Mouse (Mus musculus) lung, postnatal 10 days (tissue): ENCODE data around the gene Fkbp4.
A peak's percentile ranks its signal among the peaks of the same experiment; 100 is the strongest.

Experiments
- DNase-seq: peaks from one replicate; pipeline ENCODE4 v3.0.0; 2021

The Fkbp4 gene

DNA sequence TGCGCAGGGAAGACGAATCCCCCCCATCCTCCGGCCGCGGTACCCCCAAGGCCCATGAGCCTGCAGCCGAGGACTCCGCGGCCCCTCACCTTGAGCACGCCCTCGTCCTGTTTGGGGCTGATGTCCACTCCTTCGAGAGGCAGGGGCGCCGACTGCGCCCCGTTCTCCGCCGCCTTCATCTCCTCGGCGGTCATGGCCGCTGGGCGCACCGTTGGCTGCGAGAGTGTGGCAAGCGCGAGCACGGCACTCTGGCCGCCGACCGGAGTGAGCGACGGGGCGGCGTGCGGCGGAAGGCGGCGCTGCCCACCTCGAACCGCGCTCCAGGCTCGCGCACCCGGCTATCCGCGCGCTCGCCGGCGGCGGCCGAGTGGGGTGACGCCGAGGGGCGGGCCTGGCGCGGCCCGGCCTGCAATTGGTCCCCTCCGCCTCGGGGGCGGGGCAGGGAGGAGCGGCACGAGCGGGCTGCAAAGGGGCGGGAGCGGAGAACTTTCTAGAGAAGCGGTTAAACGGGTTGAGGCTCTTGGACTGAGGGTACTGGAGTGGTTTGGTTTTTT lies at the start of gene Fkbp4:
Gene Fkbp4, minus strand, starts transcription at position 361 of the 554 bp plus-strand sequence.
- peak; percentile 97 for DNase-seq

DNA sequence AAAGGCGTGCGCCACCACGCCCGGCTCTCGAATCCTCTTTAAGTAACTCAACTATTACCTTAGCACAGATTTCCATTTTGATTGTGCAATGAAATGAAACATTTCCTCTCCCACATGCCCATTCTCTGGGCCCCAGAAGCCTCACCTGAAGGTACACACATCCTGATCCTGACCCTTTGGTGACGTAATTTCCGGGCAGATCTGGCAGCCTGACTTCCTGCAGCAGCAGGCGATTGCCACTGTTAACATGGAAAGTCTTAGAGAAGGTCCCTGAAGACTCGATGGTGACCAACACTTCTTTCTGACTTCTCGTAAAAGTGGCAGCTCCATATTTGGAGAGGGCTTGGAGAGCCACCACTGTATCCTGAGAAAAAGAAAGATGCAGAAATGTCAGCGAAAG lies 49.3 kb upstream of the Fkbp4 start:
- no peak for DNase-seq

DNA sequence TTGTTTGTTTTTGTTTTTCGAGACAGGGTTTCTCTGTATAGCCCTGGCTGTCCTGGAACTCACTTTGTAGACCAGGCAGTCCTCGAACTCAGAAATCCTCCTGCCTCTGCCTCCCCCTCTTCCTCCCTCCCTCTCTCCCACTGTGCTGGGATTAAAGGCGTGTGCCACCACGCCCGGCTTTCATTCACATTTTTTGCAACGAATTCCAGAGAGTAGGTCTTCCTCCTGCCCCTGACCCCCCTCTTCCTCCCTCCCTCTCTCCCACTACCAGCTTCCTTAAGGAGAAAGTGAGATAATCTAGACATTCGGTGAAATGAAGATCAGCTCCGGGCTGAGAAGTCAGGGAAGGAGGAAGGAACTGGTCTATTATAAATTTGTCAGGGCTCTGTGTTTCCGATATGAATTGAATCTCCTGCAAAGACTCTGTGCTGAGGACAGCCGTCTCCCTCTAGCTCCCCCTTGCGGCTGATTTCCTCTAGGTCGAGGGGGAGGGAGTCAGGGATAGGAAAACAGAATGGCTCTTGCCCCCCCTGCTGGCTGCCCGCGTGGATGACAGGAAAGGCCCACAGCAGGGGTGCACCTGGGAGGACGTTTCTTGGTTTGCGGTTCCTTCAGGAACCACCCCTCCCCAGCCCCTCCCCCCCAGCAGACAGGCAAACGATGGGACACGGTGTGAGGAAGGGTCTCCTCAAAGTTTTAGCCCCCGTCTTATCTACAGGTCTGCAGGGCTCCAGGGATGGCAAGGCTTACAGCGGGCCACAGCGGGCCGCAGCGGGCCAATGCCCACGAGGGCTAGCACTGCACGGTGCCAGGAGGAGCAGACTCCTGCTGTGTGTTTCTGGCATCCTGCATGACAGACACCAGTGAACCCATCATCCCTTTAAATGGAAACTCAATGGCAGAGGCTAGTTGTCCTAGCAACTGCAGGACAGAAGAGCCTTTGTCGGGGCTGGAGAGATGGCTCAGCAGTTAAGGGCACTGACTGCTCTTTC lies 41.3 kb upstream of the Fkbp4 start:
- peak; percentile 98 for DNase-seq

DNA sequence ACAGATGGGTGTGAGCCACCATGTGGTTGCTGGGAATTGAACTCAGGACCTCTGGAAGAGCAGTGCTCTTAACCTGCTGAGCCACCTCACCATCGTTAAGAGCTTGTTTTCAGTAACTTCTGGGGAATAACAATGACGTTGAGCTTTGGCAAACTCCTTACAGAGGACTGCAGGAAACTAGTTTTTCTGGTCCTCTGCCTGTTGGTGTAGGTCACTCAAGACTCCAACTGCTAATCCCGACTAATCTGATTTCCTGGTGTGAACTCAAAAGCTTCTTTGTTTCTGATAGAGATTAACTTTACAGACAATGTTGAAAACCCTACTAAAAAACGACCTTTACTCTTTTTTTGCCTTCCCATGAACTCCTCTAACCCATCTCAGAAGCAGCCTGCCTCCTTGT lies 39.0 kb upstream of the Fkbp4 start:
- DNase-seq: no peak

DNA sequence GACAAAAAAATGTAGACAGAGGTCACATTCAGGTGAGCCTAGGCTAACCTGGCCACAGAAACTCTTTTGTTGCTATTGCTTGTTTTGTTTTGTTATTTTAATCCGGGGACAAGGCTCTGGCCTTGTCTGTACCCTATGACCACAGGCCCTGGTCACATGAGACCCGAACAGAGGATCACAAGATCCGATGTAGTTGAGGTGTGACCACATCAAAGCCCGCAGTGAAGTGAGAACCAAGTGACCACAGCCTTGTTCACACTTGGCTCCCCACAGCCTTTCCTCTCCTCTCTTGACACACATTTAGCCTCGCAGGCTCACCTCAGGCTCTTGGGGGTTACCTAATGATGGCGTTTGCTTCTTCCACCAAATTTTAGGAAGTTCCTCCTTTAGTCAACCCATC lies 35.6 kb upstream of the Fkbp4 start:
- no peak for DNase-seq

DNA sequence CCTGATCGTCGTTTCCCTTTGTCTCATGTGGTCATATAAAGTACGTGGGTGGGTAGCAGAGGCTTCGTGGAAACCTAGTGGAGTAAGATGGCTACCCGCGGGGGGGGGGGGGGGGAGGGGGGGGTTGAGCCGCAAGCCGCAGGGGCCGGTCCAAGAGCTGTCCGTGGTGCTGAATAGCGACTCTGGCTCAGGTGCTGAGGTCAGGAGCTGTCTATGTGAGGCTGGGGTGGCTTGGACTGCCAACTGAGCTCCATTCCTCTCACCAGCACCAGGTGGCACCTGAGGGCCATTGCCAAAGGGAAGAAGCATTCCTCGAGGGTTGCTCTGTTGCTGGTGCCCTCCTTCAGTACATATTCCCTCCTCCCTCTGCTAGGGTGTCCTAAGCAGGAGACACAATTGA lies 31.0 kb upstream of the Fkbp4 start:
- peak; percentile 71 for DNase-seq

DNA sequence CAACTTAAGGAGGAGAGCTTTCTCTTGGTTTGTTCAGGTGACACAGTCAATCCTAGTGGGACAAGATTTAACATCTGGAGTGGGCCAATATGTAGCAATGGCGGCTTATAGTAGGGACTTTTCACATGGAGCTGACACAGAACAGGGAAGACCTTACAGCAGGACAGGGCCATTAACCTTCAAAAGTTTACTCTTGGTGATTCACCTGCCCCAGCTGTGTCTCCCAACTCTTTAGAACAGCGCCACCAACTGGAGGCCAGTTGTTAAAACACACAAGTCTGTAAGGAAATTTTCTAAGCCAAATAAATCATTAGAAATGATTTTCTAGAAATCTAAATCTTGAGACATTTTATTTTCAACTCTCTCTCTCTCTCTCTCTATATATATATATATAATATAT lies 28.8 kb upstream of the Fkbp4 start:
- peak; percentile 9 for DNase-seq

DNA sequence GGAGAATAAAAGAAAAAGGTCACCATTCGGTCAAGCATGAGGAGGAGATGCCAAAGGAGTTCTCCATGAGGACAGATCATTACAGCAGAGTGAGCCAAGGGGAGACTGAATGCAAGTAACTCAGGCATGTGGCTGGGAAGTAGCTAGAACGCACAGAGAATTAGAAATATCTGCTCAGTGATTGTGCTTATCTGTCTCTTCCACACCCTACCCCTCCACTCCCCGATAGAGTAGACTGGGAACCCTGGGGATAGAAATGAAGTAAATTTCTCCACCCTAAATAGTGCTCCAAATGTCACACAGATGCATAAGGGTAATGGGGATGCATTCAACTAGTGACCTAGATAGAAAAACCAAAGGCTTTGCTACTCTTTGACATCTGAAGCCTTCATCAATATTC lies 28.1 kb upstream of the Fkbp4 start:
- DNase-seq: no peak

DNA sequence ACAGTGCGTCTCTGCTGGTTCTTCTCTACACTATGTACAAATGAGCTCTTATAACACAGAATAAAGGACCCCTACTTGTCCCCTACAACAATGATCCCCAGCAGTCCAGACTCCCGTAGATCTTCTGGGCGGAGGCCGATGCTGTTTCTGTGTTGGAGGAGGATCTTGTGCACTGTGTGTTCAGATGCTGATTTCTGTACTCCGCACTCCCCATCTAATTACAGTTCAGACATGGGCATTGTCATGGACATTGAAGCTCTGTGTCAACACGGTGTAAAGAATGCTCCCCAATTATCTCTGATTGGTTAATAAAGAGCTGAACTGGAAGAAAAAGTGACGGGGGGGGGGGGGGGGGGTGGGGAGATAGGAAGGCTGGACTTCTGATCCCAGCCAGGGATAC lies 27.6 kb upstream of the Fkbp4 start:
- no peak for DNase-seq

DNA sequence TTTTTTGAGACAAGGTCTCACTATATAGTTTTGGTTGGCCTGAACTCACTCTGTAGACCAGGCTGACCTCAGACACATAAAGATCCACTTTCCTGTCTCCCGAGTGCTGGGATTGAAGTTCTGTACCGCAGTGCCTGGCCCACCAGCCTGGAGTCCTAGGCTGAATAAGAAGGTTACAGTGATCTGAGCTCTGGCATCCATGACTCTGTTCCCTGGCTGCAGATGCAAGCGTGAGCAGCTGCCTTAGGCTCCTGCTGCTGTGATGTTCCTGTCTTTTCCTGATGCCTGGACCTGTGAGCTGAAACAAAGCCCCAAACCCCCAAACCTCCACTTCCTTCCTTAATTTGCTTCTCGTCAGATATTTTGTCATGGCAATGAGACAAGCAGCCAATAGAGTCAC lies 26.5 kb upstream of the Fkbp4 start:
- DNase-seq: no peak

DNA sequence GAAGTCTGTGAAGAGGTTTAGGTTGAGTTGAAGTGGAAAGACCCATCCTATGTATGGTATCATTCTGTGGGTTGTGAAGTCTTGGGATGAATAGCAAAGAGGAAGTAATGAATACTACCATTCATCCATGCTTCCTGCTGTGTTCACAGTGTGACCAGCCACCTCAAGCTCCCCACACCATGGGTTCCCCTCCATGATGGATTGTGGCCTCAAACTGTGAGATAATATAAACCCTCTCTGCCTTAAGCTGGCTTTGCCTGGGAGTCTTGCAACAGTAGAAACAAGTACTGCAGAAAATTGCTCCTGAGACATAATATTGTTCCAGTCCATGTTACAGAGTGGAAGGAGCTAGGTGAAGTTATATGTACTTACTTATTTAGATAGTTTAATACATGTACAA lies 23.1 kb upstream of the Fkbp4 start:
- no peak for DNase-seq

DNA sequence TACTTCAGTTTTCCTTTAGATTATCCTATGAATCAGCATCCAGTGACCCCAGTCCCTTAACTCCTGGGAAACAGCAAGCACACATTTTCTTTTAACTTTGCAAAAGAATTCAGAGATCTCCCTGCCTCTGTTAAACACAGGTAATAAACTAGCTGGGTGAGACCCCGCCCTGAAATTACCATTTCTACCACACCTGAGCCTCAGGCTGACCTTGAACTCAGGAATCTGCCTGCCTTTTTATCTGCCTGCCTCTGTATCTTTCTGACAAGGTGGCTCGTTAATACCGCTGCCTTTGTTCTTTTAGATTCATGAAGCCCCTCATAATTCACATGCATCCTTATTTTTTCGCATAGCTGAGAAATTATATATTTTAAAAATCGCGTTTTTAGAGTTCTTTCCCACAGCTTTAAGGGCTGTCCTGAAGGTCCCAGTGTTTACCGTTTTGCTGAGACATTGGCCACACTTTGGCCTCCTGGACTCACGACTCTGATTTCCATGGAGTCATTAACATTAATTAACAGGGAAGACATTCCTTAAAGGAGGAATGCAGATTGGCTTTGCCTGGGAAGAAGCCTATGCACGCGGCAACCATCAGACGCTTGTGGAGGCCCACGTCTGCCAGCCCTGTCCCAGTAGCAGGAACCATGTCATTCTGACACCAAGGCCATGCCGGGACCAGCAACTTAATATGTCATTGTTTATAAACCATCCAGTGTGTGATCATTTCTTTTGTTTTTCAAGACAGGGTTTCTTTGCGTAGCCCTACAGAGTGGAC lies 22.4 kb upstream of the Fkbp4 start:
- DNase-seq: no peak

DNA sequence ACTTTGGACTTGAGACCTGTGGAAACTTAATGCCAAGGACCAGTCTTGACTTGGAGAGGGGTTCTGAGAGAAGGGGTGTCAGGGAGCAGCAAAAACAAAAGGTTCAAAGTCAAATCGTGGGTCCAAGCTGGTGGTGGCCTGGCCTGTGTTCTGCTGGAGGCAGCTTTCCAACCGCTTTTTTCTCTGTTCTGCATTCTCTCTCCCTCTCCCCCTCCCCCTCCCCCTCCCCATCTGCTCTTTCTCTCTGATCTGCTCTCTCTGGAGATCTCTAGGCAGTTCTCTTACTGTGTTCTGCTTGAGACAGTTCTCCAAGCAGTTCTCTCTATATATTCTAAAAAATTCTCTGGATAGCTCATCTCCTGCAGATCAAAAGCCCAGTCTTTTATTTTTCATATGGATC lies 21.8 kb upstream of the Fkbp4 start:
- DNase-seq: no peak

DNA sequence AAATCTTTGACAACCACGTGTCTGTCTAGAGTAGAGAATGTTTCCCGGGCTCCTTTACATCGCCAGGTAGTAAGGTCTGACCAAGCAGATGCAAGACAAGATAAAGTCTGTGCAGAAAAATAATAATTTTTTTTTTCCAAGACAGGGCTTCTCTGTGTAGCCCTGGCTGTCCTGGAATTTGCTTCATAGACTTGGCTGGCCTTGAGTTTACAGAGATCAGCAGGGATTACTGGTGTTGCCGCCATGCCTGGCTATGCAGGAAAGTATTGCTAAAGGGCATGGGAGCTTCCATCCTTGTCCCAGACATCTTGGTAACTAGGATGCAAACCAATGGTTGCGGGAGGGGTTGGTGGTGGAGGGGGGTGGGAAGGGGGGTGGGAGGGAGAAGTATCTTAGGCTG lies 18.7 kb upstream of the Fkbp4 start:
- DNase-seq: no peak

DNA sequence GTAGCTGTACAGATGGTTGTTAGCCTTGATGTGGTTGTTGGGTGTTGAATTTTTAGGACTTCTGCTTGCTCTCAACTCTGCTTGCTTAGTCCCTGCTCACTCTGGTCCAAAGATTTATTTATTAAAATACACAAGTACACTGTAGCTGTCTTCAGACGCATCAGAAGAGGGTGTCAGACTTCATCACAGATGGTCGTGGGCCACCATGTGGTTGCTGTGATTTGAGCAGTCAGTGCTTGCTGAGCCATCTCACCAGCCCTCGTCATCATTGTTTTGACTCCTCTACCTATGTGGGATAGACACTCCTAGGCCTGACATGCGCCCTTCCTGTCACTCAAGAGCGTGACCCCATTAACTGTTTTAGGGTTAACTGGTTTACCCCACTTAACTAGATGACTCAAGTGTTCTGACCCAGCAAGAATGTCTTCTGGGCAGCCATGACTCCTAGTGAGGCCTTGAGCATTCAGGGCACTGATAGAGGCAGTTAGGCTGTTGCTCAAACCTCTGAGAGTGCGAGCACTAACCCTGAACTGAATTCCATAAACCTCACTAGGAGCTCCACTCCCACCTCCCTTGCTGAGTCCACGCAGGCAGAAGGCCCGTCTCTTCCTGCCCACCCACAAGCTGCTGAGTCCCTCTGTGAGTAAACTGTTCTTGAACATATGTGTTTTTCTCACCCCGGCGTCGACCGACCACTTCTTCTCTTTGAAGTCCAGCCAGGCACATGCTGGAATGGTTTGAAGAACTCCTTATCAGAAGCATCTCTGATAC lies 17.5 kb upstream of the Fkbp4 start:
- DNase-seq: no peak

DNA sequence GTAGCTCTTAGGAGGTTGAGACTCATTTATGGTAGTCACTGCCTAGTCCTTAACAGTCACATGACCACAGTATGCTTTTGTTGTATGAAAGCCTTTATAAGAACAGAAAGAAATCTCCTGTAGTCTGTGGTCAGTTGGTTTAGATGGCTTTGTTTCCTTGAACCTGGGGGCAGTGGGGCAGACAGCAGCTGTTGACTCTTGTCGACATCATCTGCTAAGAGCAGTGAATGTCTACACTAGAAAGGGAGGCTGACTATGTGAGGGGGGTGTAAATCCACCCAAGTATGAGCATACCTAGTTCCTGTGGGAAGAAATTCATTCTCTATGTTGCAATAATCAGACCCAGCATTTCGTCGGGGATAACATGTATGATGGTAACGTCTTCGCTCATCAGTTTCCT lies 8.6 kb upstream of the Fkbp4 start:
- DNase-seq: no peak

DNA sequence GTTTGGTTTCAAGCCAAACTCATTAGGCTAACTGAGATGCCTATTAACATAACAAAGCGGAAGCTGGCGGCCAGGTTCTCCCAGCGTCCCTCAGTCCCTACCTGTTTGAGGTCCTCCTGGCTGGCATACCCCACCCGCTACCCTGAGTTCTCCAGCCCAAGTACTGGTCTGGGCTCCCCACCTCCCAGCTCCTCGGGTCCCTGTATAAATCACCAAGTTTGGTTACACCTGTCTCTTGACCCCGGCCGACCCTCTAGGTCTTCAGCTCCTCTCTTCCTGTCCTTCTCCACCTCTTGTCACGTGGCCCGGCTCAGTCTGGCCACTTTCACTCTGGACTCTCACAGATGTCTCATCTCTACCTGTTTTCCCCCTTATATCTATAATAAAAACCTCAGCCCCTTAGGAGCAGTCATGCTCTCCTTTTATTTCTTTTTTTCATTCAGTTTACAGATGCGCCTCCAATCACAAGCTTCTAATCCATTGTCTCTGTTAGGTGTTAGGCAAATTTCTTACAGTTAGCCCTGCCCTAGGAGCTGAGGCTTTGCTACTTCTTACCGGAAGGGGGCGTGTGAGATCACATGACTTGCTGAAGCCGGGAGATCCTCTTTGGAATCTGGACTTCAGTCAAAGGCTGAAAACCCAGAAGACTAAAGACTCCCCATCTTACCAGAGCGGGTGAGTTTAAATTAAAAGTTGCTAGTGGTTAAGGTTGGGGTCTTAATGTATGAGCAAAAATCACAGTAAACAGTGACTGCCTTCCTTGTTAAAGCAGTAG lies 7.5 kb upstream of the Fkbp4 start:
- peak; percentile 79 for DNase-seq

DNA sequence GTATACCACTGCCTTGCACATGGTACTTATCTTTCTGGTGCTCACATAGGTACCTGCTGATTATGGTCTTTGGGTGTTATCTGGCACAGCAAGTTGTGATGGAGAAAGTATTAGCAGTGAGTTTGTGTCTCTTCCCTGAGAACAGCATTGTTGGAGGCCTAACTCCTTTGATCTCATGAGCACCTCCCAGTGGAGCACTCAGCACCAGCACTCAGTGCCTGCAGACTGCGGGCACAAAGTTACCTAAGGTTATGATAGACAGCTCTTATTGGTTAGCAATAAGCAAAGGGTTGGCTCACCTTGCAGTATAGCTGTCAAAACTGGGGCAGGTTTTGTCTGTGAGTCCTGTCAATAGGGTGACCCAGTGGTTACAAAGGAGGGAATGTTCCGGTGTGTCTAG lies 1.8 kb upstream of the Fkbp4 start:
- no peak for DNase-seq

DNA sequence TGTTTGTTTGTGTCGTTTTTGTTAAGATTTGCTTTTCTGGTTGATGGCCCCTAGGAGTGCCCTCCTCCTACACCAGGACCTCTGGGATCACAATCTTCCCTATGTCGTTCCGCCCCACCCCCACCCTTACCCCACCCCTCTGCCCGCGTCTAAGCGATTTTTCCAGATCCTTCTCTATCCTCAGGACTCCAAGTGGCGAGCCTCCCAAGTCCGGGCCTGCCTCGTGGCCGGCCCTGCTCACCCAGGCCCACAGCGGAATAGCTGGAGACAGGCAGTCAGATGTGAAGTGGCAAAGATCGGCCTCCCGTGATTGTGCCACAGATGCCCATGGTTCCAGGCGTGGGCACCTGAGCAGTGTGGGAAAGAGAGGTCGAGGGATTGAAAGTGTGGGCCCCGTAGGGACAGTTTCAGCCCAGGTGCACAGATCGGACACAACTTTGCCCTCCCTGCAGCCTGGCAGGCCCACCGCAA lies 429 bp upstream of the Fkbp4 start:
- DNase-seq: no peak

DNA sequence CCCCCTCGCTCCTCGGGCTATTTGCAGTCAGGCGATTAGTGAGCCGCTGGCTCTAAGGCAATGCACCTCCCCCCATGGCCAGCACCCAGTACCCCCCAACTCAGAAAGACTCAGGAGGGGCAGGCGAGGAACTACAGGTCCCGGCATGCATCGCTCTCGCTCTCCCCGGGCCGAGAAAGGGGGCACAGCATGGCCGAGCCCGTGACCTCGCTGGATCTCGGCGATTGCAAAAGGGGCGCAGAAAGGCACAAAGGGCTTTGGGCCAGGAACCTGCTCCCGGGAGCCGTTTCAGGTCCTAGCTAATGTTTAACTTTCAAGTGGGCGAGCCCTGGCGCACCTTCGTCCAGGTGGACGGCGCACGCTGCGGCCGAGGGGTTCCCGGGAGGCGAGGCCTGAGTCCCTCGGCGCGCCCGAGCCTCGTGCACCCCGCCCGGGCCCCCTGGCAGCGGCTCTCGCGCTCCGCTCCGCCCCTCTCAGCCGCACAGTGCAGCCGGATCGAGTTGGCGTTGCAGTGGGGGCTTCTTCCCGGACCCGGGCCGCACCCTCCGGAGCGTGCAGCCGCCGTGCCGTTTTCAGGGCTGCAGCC lies 653 bp downstream of the Fkbp4 start:
- peak; percentile 77 for DNase-seq

DNA sequence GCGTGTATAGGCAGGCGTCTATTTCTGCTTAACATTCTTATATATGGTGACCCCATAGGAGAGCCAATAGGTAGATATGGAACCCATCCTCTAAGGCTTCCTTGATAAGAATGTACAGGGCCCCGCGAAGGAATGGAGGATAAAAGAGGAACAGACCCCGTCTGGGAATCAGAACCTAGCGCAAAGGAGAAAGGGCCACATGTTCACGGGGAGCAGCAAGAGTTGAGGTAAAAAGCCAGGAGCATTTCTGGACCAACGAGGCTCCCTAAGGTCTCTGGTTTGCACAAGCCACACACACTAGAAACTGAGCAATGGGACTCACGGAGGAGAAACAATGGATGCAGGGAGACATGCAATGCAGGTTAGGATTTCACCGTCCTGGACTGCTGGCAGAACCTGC lies 1.2 kb downstream of the Fkbp4 start:
- DNase-seq: no peak
